Mouse (Mus musculus) B cell, adult (primary cell): ENCODE results near the gene 5430402E10Rik. TPM values are rescaled to one million over a fixed set of nuclear protein-coding genes. Genes with fewer than 3 reads are reported as not detected.

Experiments
- total RNA-seq: library from RNA; stranded (reverse); gene quantifications from 4 replicates; pipeline ENCODE4 v1.2.4, GENCODE M21; 2023; ENCODE audit not compliant: inconsistent age

Gene 5430402E10Rik
- not detected in 4 replicates for total RNA-seq

GRCm38 (mm10) chrX:77924962-77925361 lies at the start of gene 5430402E10Rik:
Gene 5430402E10Rik, minus strand, starts transcription at chrX:77925062.

Other genes with a start within 250 kb of the 5430402E10Rik start
- 38.3 to 44.9 TPM (median 43.5 TPM) in 4 replicates for gene Prkx, start 128.8 kb downstream of the 5430402E10Rik start, total RNA-seq
- not detected in 4 replicates for gene Pbsn, start 71.4 kb downstream of the 5430402E10Rik start, total RNA-seq
- not detected in 4 replicates for gene Gm14744, start 60.3 kb downstream of the 5430402E10Rik start, total RNA-seq
- not detected in 4 replicates for gene Obp1a, start 166.3 kb upstream of the 5430402E10Rik start, total RNA-seq
- gene Gm5938, start 200.4 kb upstream of the 5430402E10Rik start, total RNA-seq = not detected in 4 replicates